Mouse (Mus musculus) neural tube, embryonic 15.5 days (tissue): ENCODE results near the gene Tnfsf9. TPM values are rescaled to one million over a fixed set of nuclear protein-coding genes. Genes with fewer than 3 reads are reported as not detected.

Source experiments
- ATAC-seq: fragments of 200-750 bp; cut with Nextera tagmentation; 2 replicates; pipeline ENCODE4 v1.8.0; 2017; ENCODE audit warnings: mild to moderate bottlenecking, moderate TSS enrichment, moderate library complexity; ENCODE audit not compliant: low FRiP score
- H3K27ac ChIP-seq: fragments of 300-500 bp; sonication (generic); replicated peaks from 2 replicates; pipeline ENCODE4 v1.5.1; 2015; ENCODE audit warnings: mild to moderate bottlenecking, inconsistent platforms
- H3K27me3 ChIP-seq: fragments of 300-500 bp; sonication (generic); replicated peaks from 2 replicates; pipeline ENCODE4 v1.6.1; 2015; ENCODE audit warnings: inconsistent platforms
- H3K36me3 ChIP-seq: fragments of 300-500 bp; sonication (generic); 2 replicates; pipeline ENCODE4 v1.6.1; 2015; ENCODE audit warnings: inconsistent platforms
- H3K4me1 ChIP-seq: fragments of 300-500 bp; sonication (generic); 2 replicates; pipeline ENCODE4 v1.6.1; 2015; ENCODE audit warnings: inconsistent platforms
- H3K4me2 ChIP-seq: fragments of 300-500 bp; sonication (generic); 2 replicates; pipeline ENCODE4 v1.6.1; 2015; ENCODE audit warnings: inconsistent platforms, mild to moderate bottlenecking, moderate library complexity
- H3K4me3 ChIP-seq: fragments of 300-500 bp; sonication (generic); replicated peaks from 2 replicates; pipeline ENCODE4 v1.5.1; 2015; ENCODE audit warnings: mild to moderate bottlenecking, inconsistent platforms
- H3K9ac ChIP-seq: fragments of 300-500 bp; sonication (generic); replicated peaks from 2 replicates; pipeline ENCODE4 v1.6.1; 2015; ENCODE audit warnings: mild to moderate bottlenecking, inconsistent platforms
- H3K9me3 ChIP-seq: fragments of 300-500 bp; sonication (generic); replicated peaks from 2 replicates; pipeline ENCODE4 v1.6.1; 2016; ENCODE audit warnings: inconsistent platforms
- WGBS: fragments of 180-500 bp; shearing (Covaris S2); methylation state at CpG from one replicate; pipeline ENCODE4 v1.1.7; 2015; ENCODE audit warnings: mixed read lengths; 5-methylcytosine and 5-hydroxymethylcytosine counted together
- polyA plus RNA-seq: library from polyadenylated mRNA; unstranded; fragments of >200 nt; fragmentation: Nextera tagmentation; extraction: Ambion mirVana; gene quantifications from 2 replicates; pipeline ENCODE4 v1.2.1, GENCODE M21; 2015

Tnfsf9 gene
- polyA plus RNA-seq, result 7.7 and 8.5 TPM in 2 replicates

GRCm38 (mm10) chr17:57105181-57106034 lies at the start of gene Tnfsf9:
Tnfsf9 (plus strand) TSS chr17:57105325.
- Histone ChIP-seq H3K27me3 (0 out of 2 replicates have a peak, but pooled peaks cover 2% of the 10 kb centered on the region), H3K9ac (peak within 1 kb of the TSS; percentile 62), H3K4me2 (peak within 1 kb of the TSS; percentile 89), H3K9me3 (no peaks in the 10 kb centered on the region), H3K4me1 (peaks cover 23% of the 10 kb centered on the region), H3K4me3 (peak within 1 kb of the TSS; percentile 61), H3K36me3 (no peaks in the 10 kb centered on the region), H3K27ac (peak within 1 kb of the TSS; percentile 54; the same call in 1 of the 2 replicates)
- peak; percentile 81 for ATAC-seq
- WGBS, result under 1% methylated on average over 48 of the region's 61 CpGs

GRCm38 (mm10) chr17:57056246-57056645 lies 48.9 kb upstream of the Tnfsf9 start:
- Histone ChIP-seq H3K9ac (no peak overlapping the region), H3K4me3 (no peak overlapping the region), H3K27ac (no peak overlapping the region), H3K36me3 (peaks cover 52% of the 10 kb centered on the region), H3K9me3 (no peaks in the 10 kb centered on the region), H3K4me1 (peaks cover 21% of the 10 kb centered on the region), H3K27me3 (peaks cover 3% of the 10 kb centered on the region), H3K4me2 (no peak overlapping the region)
- WGBS, result 87% methylated on average over 3 of the region's 3 CpGs
- ATAC-seq, result no peak

- Histone ChIP-seq H3K27ac (peak within 1 kb of the TSS; percentile 94), H3K4me1 (peaks cover 32% of the 10 kb centered on the region), H3K36me3 (peaks cover 29% of the 10 kb centered on the region), H3K9ac (peak within 1 kb of the TSS; percentile 81), H3K4me3 (peak within 1 kb of the TSS; percentile 88), H3K9me3 (no peaks in the 10 kb centered on the region), H3K27me3 (peaks cover 28% of the 10 kb centered on the region), H3K4me2 (peak within 1 kb of the TSS; percentile 70)
- under 1% methylated on average over 17 of the region's 22 CpGs for WGBS
- ATAC-seq, result peak; percentile 16
Measured at GRCm38 (mm10) chr17:57058891-57059485, 46.1 kb upstream of the Tnfsf9 start, which contains the start of gene Crb3. Crb3 (plus strand) TSS chr17:57059105.

GRCm38 (mm10) chr17:57059486-57059977 lies 45.6 kb upstream of the Tnfsf9 start, which contains the start of gene Slc25a23:
Slc25a23 (minus strand) TSS chr17:57059863.
- Histone ChIP-seq H3K27ac (peak within 1 kb of the TSS; percentile 94), H3K9me3 (no peaks in the 10 kb centered on the region), H3K36me3 (peaks cover 25% of the 10 kb centered on the region), H3K4me2 (peak within 1 kb of the TSS; percentile 70), H3K27me3 (peaks cover 32% of the 10 kb centered on the region), H3K9ac (peak within 1 kb of the TSS; percentile 81), H3K4me1 (peaks cover 32% of the 10 kb centered on the region), H3K4me3 (peak within 1 kb of the TSS; percentile 88)
- under 1% methylated on average over 34 of the region's 45 CpGs for WGBS
- ATAC-seq, result peak; percentile 90

- WGBS, result under 1% methylated on average over 44 of the region's 44 CpGs
- H3K27ac ChIP-seq, result peak overlapping the region; percentile 94
- H3K9me3 ChIP-seq, result no peaks in the 10 kb centered on the region
- H3K9ac ChIP-seq, result peak overlapping the region; percentile 81
- peaks cover 32% of the 10 kb centered on the region for H3K27me3 ChIP-seq
- peak; percentile 92 for ATAC-seq
- H3K4me2 ChIP-seq, result peak overlapping the region; percentile 70
- H3K36me3 ChIP-seq, result peaks cover 17% of the 10 kb centered on the region
- peaks cover 32% of the 10 kb centered on the region for H3K4me1 ChIP-seq
- H3K4me3 ChIP-seq, result peak overlapping the region; percentile 88
Measured at GRCm38 (mm10) chr17:57060231-57060801, 44.8 kb upstream of the Tnfsf9 start.

GRCm38 (mm10) chr17:57061069-57061468 lies 44.1 kb upstream of the Tnfsf9 start:
- Histone ChIP-seq H3K4me1 (peaks cover 32% of the 10 kb centered on the region), H3K27ac (no peak overlapping the region), H3K4me3 (peak overlapping the region; percentile 88), H3K4me2 (peak overlapping the region; percentile 70), H3K9me3 (no peaks in the 10 kb centered on the region), H3K36me3 (peaks cover 10% of the 10 kb centered on the region; the same call in 1 of the 2 replicates), H3K27me3 (peaks cover 32% of the 10 kb centered on the region), H3K9ac (0 out of 2 replicates have a peak overlapping the region, but pooled peaks have one; percentile 26)
- ATAC-seq, result no peak
- WGBS, result 33% methylated on average over 10 of the region's 10 CpGs

- H3K27me3 ChIP-seq, result peaks cover 32% of the 10 kb centered on the region
- H3K36me3 ChIP-seq, result peaks cover 4% of the 10 kb centered on the region; the same call in 1 of the 2 replicates
- H3K9me3 ChIP-seq, result no peaks in the 10 kb centered on the region
- no peak for ATAC-seq
- H3K9ac ChIP-seq, result peak overlapping the region; percentile 15; the same call in 1 of the 2 replicates
- peak overlapping the region; percentile 64 for H3K4me2 ChIP-seq
- WGBS, result under 1% methylated on average over 39 of the region's 39 CpGs
- H3K27ac ChIP-seq, result no peak overlapping the region
- H3K4me3 ChIP-seq, result peak overlapping the region; percentile 37
- peaks cover 32% of the 10 kb centered on the region for H3K4me1 ChIP-seq
Measured at GRCm38 (mm10) chr17:57062011-57062521, 43.1 kb upstream of the Tnfsf9 start.

GRCm38 (mm10) chr17:57062548-57062947 lies 42.6 kb upstream of the Tnfsf9 start:
- no peaks in the 10 kb centered on the region for H3K36me3 ChIP-seq
- H3K9ac ChIP-seq, result no peak overlapping the region

GRCm38 (mm10) chr17:57063031-57063430 lies 42.1 kb upstream of the Tnfsf9 start:
- Histone ChIP-seq H3K4me1 (peaks cover 30% of the 10 kb centered on the region), H3K9me3 (no peaks in the 10 kb centered on the region), H3K9ac (no peak overlapping the region), H3K36me3 (no peaks in the 10 kb centered on the region), H3K4me3 (no peak overlapping the region), H3K4me2 (no peak overlapping the region), H3K27ac (no peak overlapping the region), H3K27me3 (peaks cover 32% of the 10 kb centered on the region)
- no peak for ATAC-seq
- WGBS, result 9% methylated on average over 8 of the region's 8 CpGs

More at GRCm38 (mm10) chr17:57062548-57062947, 42.6 kb upstream of the Tnfsf9 start:
- no peak overlapping the region for H3K27ac ChIP-seq
- peaks cover 32% of the 10 kb centered on the region for H3K27me3 ChIP-seq
- peaks cover 32% of the 10 kb centered on the region for H3K4me1 ChIP-seq
- H3K4me3 ChIP-seq, result peak overlapping the region; percentile 37
- ATAC-seq, result no peak
- H3K4me2 ChIP-seq, result peak overlapping the region; percentile 64
- no peaks in the 10 kb centered on the region for H3K9me3 ChIP-seq
- under 1% methylated on average over 22 of the region's 22 CpGs for WGBS

GRCm38 (mm10) chr17:57066908-57067307 lies 38.2 kb upstream of the Tnfsf9 start:
- no peak overlapping the region for H3K4me2 ChIP-seq
- WGBS, result 75% methylated on average over 5 of the region's 5 CpGs
- no peaks in the 10 kb centered on the region for H3K9me3 ChIP-seq
- no peak overlapping the region for H3K4me3 ChIP-seq
- H3K4me1 ChIP-seq, result peaks cover 10% of the 10 kb centered on the region
- no peak for ATAC-seq
- H3K36me3 ChIP-seq, result no peaks in the 10 kb centered on the region
- no peak overlapping the region for H3K9ac ChIP-seq
- peaks cover 22% of the 10 kb centered on the region for H3K27me3 ChIP-seq
- no peak overlapping the region for H3K27ac ChIP-seq

GRCm38 (mm10) chr17:57070272-57070671 lies 34.9 kb upstream of the Tnfsf9 start:
- Histone ChIP-seq H3K27me3 (no peaks in the 10 kb centered on the region), H3K4me3 (peak overlapping the region; percentile 25), H3K4me2 (peak overlapping the region; percentile 39), H3K27ac (no peak overlapping the region), H3K4me1 (0 out of 2 replicates have a peak, but pooled peaks cover 3% of the 10 kb centered on the region), H3K36me3 (no peaks in the 10 kb centered on the region), H3K9ac (no peak overlapping the region), H3K9me3 (no peaks in the 10 kb centered on the region)
- 9% methylated on average over 9 of the region's 9 CpGs for WGBS
- no peak for ATAC-seq
